Mouse (Mus musculus): ENCODE results near the gene Slc35b3.

Gene Slc35b3

GRCm38 (mm10) chr13:38936860-38937471 is 23.7 kb downstream of the Slc35b3 start:
- peak; percentile 14 for DNase-seq

- DNase-seq, result no peak
Measured at GRCm38 (mm10) chr13:38935856-38936446, 24.7 kb downstream of the Slc35b3 start.

GRCm38 (mm10) chr13:38929843-38930578 is 30.7 kb downstream of the Slc35b3 start:
- no peak for DNase-seq

- no peak for DNase-seq
Measured at GRCm38 (mm10) chr13:38922676-38923075, 38.0 kb downstream of the Slc35b3 start.

- no peak for DNase-seq
Measured at GRCm38 (mm10) chr13:38921306-38921705, 39.4 kb downstream of the Slc35b3 start.

- no peak for DNase-seq
Measured at GRCm38 (mm10) chr13:38918188-38918885, 42.3 kb downstream of the Slc35b3 start.

GRCm38 (mm10) chr13:38917556-38917955 is 43.1 kb downstream of the Slc35b3 start:
- no peak for DNase-seq

- no peak for DNase-seq
Measured at GRCm38 (mm10) chr13:38914771-38915170, 45.9 kb downstream of the Slc35b3 start.

GRCm38 (mm10) chr13:38892364-38892763 is 68.3 kb downstream of the Slc35b3 start:
- DNase-seq, result no peak
